Mouse (Mus musculus) kidney, embryonic 16.5 days (tissue): Measurements from ENCODE around the gene Ms4a6b. TPM values are rescaled to one million over a fixed set of nuclear protein-coding genes. Genes with fewer than 3 reads are reported as not detected.
"Not testable (repeated sequence)": the region's sequence is repeated elsewhere in the genome, so short reads cannot be mapped to it uniquely, and the experiment has no call there.

Experiments used
- ATAC-seq: fragments of 200-750 bp; cut with Nextera tagmentation; 2 replicates; pipeline ENCODE4 v1.8.0; 2017; ENCODE audit warnings: moderate TSS enrichment; ENCODE audit not compliant: low FRiP score, low TSS enrichment
- H3K27ac ChIP-seq: fragments of 300-500 bp; sonication (generic); 2 replicates; pipeline ENCODE4 v1.5.1; 2014; ENCODE audit warnings: low read length
- H3K27me3 ChIP-seq: fragments of 300-500 bp; sonication (generic); 2 replicates; pipeline ENCODE4 v1.6.1; 2014; ENCODE audit warnings: low read length, control low read depth, mixed read lengths; ENCODE audit not compliant: insufficient read depth
- H3K36me3 ChIP-seq: fragments of 300-500 bp; sonication (generic); 2 replicates; pipeline ENCODE4 v1.6.1; 2014; ENCODE audit warnings: low read length, control low read depth, mixed read lengths; ENCODE audit not compliant: insufficient read depth
- H3K4me1 ChIP-seq: fragments of 300-500 bp; sonication (generic); 2 replicates; pipeline ENCODE4 v1.6.1; 2014; ENCODE audit warnings: low read length, control low read depth, mixed read lengths; ENCODE audit not compliant: insufficient read depth
- H3K4me2 ChIP-seq: fragments of 300-500 bp; sonication (generic); replicated peaks from 2 replicates; pipeline ENCODE4 v1.6.1; 2014; ENCODE audit warnings: low read depth, low read length
- H3K4me3 ChIP-seq: fragments of 300-500 bp; sonication (generic); 2 replicates; pipeline ENCODE4 v1.5.1; 2014; ENCODE audit warnings: mild to moderate bottlenecking, low read length
- H3K9ac ChIP-seq: fragments of 300-500 bp; sonication (generic); replicated peaks from 2 replicates; pipeline ENCODE4 v1.6.1; 2014; ENCODE audit warnings: low read length
- H3K9me3 ChIP-seq: fragments of 300-500 bp; sonication (generic); 2 replicates; pipeline ENCODE4 v1.6.1; 2016; ENCODE audit warnings: low read length, control low read depth
- WGBS: fragments of 180-500 bp; shearing (Covaris S2); extraction: QIAGEN DNeasy Blood & Tissue Kit; methylation state at CpG from one replicate; pipeline ENCODE4 v1.1.7; 2014; 5-methylcytosine and 5-hydroxymethylcytosine counted together
- polyA plus RNA-seq: library from polyadenylated mRNA; unstranded; fragments of >200 nt; fragmentation: Nextera tagmentation; extraction: Ambion mirVana; gene quantifications from 2 replicates; pipeline ENCODE4 v1.2.1, GENCODE M21; 2015

Ms4a6b gene
- polyA plus RNA-seq, 1 experiment from 2014 or later = 4.1 TPM

- Histone ChIP-seq H3K4me1 (no peaks in the 10 kb centered on the region), H3K36me3 (no peaks in the 10 kb centered on the region), H3K4me3 (no peak overlapping the region), H3K4me2 (no peak overlapping the region), H3K9ac (no peak overlapping the region), H3K27me3 (no peaks in the 10 kb centered on the region), H3K27ac (no peak overlapping the region), H3K9me3 (no peaks in the 10 kb centered on the region)
- 91% methylated on average over 5 of the region's 5 CpGs for WGBS
- ATAC-seq = no peak
Measured at GRCm38 (mm10) chr19:11554726-11555125, 38.4 kb downstream of the Ms4a6b start.

- H3K4me3 ChIP-seq, H3K9ac ChIP-seq, H3K4me2 ChIP-seq, H3K4me1 ChIP-seq, H3K9me3 ChIP-seq, ATAC-seq, H3K27ac ChIP-seq, H3K27me3 ChIP-seq, H3K36me3 ChIP-seq: not testable (repeated sequence)
Measured at GRCm38 (mm10) chr19:11559560-11559959, 43.2 kb downstream of the Ms4a6b start.

- 88% methylated on average over 8 of the region's 8 CpGs for WGBS
- no peaks in the 10 kb centered on the region for H3K27me3 ChIP-seq
Measured at GRCm38 (mm10) chr19:11574965-11575364, 58.7 kb downstream of the Ms4a6b start.

More at GRCm38 (mm10) chr19:11574965-11575364, 58.7 kb downstream of the Ms4a6b start:
- Histone ChIP-seq H3K4me3 (no peak overlapping the region), H3K27ac (no peak overlapping the region), H3K9ac (no peak overlapping the region), H3K36me3 (no peaks in the 10 kb centered on the region), H3K4me1 (no peaks in the 10 kb centered on the region), H3K9me3 (no peaks in the 10 kb centered on the region), H3K4me2 (no peak overlapping the region)
- ATAC-seq = no peak

Other genes starting within 250 kb of the Ms4a6b start
- gene Ms4a5, start 232.6 kb upstream of the Ms4a6b start, polyA plus RNA-seq = not detected in 2 replicates
- gene Ms4a14, start 202.1 kb upstream of the Ms4a6b start, polyA plus RNA-seq = 0.07 and 0.09 TPM in 2 replicates
- 3.3 and 4.1 TPM in 2 replicates for gene Ms4a7, start 180.4 kb upstream of the Ms4a6b start, polyA plus RNA-seq
- gene Ms4a4a, start 141.0 kb upstream of the Ms4a6b start, polyA plus RNA-seq = 5.0 and 5.6 TPM in 2 replicates
- 0.41 and 1.4 TPM in 2 replicates for gene Ms4a4c, start 111.7 kb upstream of the Ms4a6b start, polyA plus RNA-seq
- 0.17 and 0.30 TPM in 2 replicates for gene Ms4a4b, start 73.0 kb upstream of the Ms4a6b start, polyA plus RNA-seq
- gene Ms4a6c, start 47.1 kb upstream of the Ms4a6b start, polyA plus RNA-seq = 4.6 and 5.3 TPM in 2 replicates
- gene Gm8369, start 30.6 kb upstream of the Ms4a6b start, polyA plus RNA-seq = not detected in 2 replicates
- gene Ms4a4d, start 20.3 kb downstream of the Ms4a6b start, polyA plus RNA-seq = 0.17 and 0.19 TPM in 2 replicates
- 1.7 and 2.6 TPM in 2 replicates for gene Ms4a6d, start 88.3 kb downstream of the Ms4a6b start, polyA plus RNA-seq
- 2.6 and 3.0 TPM in 2 replicates for gene Ms4a2, start 107.2 kb downstream of the Ms4a6b start, polyA plus RNA-seq
- not detected in 2 replicates for gene Ms4a3, start 124.3 kb downstream of the Ms4a6b start, polyA plus RNA-seq
- gene Oosp2, start 144.0 kb downstream of the Ms4a6b start, polyA plus RNA-seq = not detected in 2 replicates
- not detected in 2 replicates for gene Oosp1, start 174.6 kb downstream of the Ms4a6b start, polyA plus RNA-seq
- not detected in 2 replicates for gene Oosp3, start 180.5 kb downstream of the Ms4a6b start, polyA plus RNA-seq
- not detected in 2 replicates for gene Gif, start 231.0 kb downstream of the Ms4a6b start, polyA plus RNA-seq